Mouse (Mus musculus): ENCODE measurements around the gene 6330409D20Rik. TPM values are rescaled to one million over a fixed set of nuclear protein-coding genes. Genes with fewer than 3 reads are reported as not detected.
A peak's percentile ranks its signal among the peaks of the same experiment; 100 is the strongest.

Gene 6330409D20Rik
- polyA plus RNA-seq, 1 experiment from 2014 or later, result not detected

- peaks cover 2% of the 10 kb centered on the region; the same call in 1 of the 2 replicates for H3K4me1 ChIP-seq (ENCODE audit: control insufficient read depth, insufficient read depth, low read length)
- H3K9ac ChIP-seq (ENCODE audit: low read depth, low read length), result no peak overlapping the region
- H3K4me2 ChIP-seq (ENCODE audit: low read depth, low read length), result no peak overlapping the region
- ATAC-seq, result no peak
- H3K27me3 ChIP-seq (replicated peaks; ENCODE audit: control insufficient read depth, insufficient read depth, low read length), result no peaks in the 10 kb centered on the region
- no peaks in the 10 kb centered on the region for H3K9me3 ChIP-seq (ENCODE audit: control insufficient read depth, low read length)
- peaks cover 9% of the 10 kb centered on the region; the same call in 1 of the 2 replicates for H3K36me3 ChIP-seq (ENCODE audit: control insufficient read depth, insufficient read depth, low read length)
- WGBS, result 87% methylated on average over 14 of the region's 14 CpGs
- H3K4me3 ChIP-seq (ENCODE audit: low read length), result no peak overlapping the region
- no peak overlapping the region for H3K27ac ChIP-seq (ENCODE audit: low read length)
Measured at GRCm38 (mm10) chr2:32761361-32761760, 20.5 kb upstream of the 6330409D20Rik start.

- Histone ChIP-seq H3K4me2 (ENCODE audit: low read depth, low read length) (no peak overlapping the region), H3K9ac (ENCODE audit: low read depth, low read length) (no peak overlapping the region), H3K27me3 (replicated peaks; ENCODE audit: control insufficient read depth, insufficient read depth, low read length) (no peaks in the 10 kb centered on the region), H3K27ac (ENCODE audit: low read length) (no peak overlapping the region), H3K4me3 (ENCODE audit: low read length) (no peak overlapping the region), H3K9me3 (ENCODE audit: control insufficient read depth, low read length) (no peaks in the 10 kb centered on the region), H3K36me3 (ENCODE audit: control insufficient read depth, insufficient read depth, low read length) (peaks cover 9% of the 10 kb centered on the region; the same call in 1 of the 2 replicates), H3K4me1 (ENCODE audit: control insufficient read depth, insufficient read depth, low read length) (peaks cover 2% of the 10 kb centered on the region; the same call in 1 of the 2 replicates)
- ATAC-seq, result no peak
- WGBS, result 94% methylated on average over 2 of the region's 2 CpGs
Measured at GRCm38 (mm10) chr2:32759001-32759400, 18.2 kb upstream of the 6330409D20Rik start.

GRCm38 (mm10) chr2:32758503-32758902 is 17.7 kb upstream of the 6330409D20Rik start:
- Histone ChIP-seq H3K36me3 (ENCODE audit: control insufficient read depth, insufficient read depth, low read length) (peaks cover 9% of the 10 kb centered on the region; the same call in 1 of the 2 replicates), H3K4me3 (ENCODE audit: low read length) (no peak overlapping the region), H3K9ac (ENCODE audit: low read depth, low read length) (peak overlapping the region; percentile 2; the same call in 1 of the 2 replicates), H3K27ac (ENCODE audit: low read length) (no peak overlapping the region), H3K4me1 (ENCODE audit: control insufficient read depth, insufficient read depth, low read length) (peaks cover 2% of the 10 kb centered on the region; the same call in 1 of the 2 replicates), H3K9me3 (ENCODE audit: control insufficient read depth, low read length) (no peaks in the 10 kb centered on the region), H3K27me3 (replicated peaks; ENCODE audit: control insufficient read depth, insufficient read depth, low read length) (no peaks in the 10 kb centered on the region), H3K4me2 (ENCODE audit: low read depth, low read length) (no peak overlapping the region)
- 67% methylated on average over 8 of the region's 8 CpGs for WGBS
- ATAC-seq, result no peak

DNA sequence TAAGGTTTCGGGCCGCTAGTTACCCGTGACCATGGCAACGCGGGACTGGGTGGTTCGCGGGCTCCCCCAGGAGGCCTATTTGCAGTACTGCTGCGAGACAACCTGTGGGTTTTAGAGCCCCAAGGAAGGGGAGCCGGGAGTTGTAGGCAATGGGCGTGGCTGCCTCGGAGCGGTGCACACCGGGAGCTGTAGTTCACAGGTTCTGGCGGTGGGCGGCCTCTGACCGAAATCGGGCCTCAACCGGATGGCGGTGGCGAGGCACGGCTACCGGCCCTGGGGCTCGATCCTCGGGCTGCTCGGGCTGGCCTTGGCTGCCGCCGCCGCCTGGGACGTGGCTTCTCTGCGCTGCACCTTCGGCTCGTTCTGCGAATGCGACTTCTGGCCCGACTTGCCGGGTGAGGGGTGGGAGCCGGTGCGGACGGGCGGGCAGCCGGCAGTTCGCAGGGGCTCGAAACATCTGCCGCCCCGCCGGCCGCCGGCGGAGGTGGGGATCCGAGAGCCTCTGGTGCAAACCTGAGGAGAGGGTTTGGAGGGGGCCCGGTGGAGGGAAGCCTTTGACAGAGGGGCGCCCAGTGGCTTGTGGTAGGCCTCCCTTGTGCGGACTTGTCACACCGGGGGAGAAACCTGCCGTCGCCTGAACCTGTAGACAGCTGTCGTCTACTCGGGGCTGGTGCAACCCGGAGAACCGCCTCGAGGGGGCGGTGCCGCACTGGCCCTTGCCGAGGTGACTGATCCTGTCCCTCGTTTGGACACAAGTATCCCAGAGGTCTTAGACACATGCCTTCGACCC is 16.4 kb upstream of the 6330409D20Rik start, which contains the start of gene Tor2a:
Tor2a (plus strand) TSS at position 179 of the 790 bp plus-strand sequence.
- ATAC-seq, result peak; percentile 95
- Histone ChIP-seq H3K4me3 (ENCODE audit: low read length) (peak within 1 kb of the TSS; percentile 88), H3K27ac (ENCODE audit: low read length) (peak within 1 kb of the TSS; percentile 87), H3K4me2 (ENCODE audit: low read depth, low read length) (peak within 1 kb of the TSS; percentile 58), H3K9ac (ENCODE audit: low read depth, low read length) (peak within 1 kb of the TSS; percentile 91), H3K4me1 (ENCODE audit: control insufficient read depth, insufficient read depth, low read length) (peaks cover 2% of the 10 kb centered on the region; the same call in 1 of the 2 replicates), H3K36me3 (ENCODE audit: control insufficient read depth, insufficient read depth, low read length) (peaks cover 12% of the 10 kb centered on the region; the same call in 1 of the 2 replicates), H3K27me3 (replicated peaks; ENCODE audit: control insufficient read depth, insufficient read depth, low read length) (no peaks in the 10 kb centered on the region), H3K9me3 (ENCODE audit: control insufficient read depth, low read length) (no peaks in the 10 kb centered on the region)
- under 1% methylated on average over 66 of the region's 66 CpGs for WGBS

DNA sequence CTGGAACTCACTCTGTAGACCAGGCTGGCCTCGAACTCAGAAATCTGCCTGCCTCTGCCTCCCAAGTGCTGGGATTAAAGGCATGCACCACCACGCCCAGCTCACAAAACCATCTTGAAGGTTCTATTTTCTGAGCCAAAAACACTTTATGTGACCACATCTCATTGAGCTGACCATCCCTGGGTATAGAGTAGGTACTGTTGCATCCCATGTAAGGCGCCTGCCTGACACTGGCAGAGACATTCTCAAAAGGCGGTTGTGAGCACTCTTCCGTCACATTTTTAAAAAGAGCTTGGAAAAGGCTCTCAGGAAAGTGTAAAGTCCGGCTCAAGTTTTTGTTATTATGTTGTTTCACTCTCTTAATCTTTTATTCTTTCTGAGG is 15.8 kb upstream of the 6330409D20Rik start:
- no peaks in the 10 kb centered on the region for H3K27me3 ChIP-seq (replicated peaks; ENCODE audit: control insufficient read depth, insufficient read depth, low read length)
- H3K9ac ChIP-seq (ENCODE audit: low read depth, low read length), result no peak overlapping the region
- no peaks in the 10 kb centered on the region for H3K9me3 ChIP-seq (ENCODE audit: control insufficient read depth, low read length)
- H3K4me1 ChIP-seq (ENCODE audit: control insufficient read depth, insufficient read depth, low read length), result peaks cover 2% of the 10 kb centered on the region; the same call in 1 of the 2 replicates
- no peak overlapping the region for H3K4me3 ChIP-seq (ENCODE audit: low read length)
- peaks cover 11% of the 10 kb centered on the region; the same call in 1 of the 2 replicates for H3K36me3 ChIP-seq (ENCODE audit: control insufficient read depth, insufficient read depth, low read length)
- ATAC-seq, result peak; percentile 12; the same call in 1 of the 2 replicates
- H3K4me2 ChIP-seq (ENCODE audit: low read depth, low read length), result no peak overlapping the region
- WGBS, result 35% methylated on average over 6 of the region's 6 CpGs
- no peak overlapping the region for H3K27ac ChIP-seq (ENCODE audit: low read length)

GRCm38 (mm10) chr2:32752181-32752580 is 11.4 kb upstream of the 6330409D20Rik start:
- H3K9ac ChIP-seq (ENCODE audit: low read depth, low read length), result no peak overlapping the region
- H3K27ac ChIP-seq (ENCODE audit: low read length), result no peak overlapping the region
- peak overlapping the region; percentile 51 for H3K4me3 ChIP-seq (ENCODE audit: low read length)
- WGBS, result 70% methylated on average over 10 of the region's 10 CpGs
- ATAC-seq, result no peak
- peaks cover 7% of the 10 kb centered on the region; the same call in 1 of the 2 replicates for H3K4me1 ChIP-seq (ENCODE audit: control insufficient read depth, insufficient read depth, low read length)
- H3K4me2 ChIP-seq (ENCODE audit: low read depth, low read length), result peak overlapping the region; percentile 55
- H3K36me3 ChIP-seq (ENCODE audit: control insufficient read depth, insufficient read depth, low read length), result peaks cover 3% of the 10 kb centered on the region
- H3K27me3 ChIP-seq (replicated peaks; ENCODE audit: control insufficient read depth, insufficient read depth, low read length), result no peaks in the 10 kb centered on the region
- no peaks in the 10 kb centered on the region for H3K9me3 ChIP-seq (ENCODE audit: control insufficient read depth, low read length)

DNA sequence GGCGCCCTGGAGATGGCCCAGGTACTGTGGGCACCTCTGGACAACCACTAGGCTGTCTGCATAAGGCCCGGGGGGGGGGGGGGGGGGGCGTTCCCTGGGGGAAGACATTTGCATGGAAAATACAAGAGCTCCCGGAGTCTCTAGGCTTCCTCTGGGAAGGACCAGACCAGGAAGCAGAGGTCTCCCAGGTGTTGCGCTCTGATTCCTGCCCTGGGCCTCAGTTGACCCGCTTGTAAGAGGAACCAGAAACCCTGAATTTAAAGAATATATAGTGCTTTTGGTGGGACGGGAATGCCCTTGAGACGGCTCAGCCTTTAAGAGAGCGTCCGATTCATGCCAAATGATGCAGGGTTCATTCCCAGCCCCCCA is 10.8 kb upstream of the 6330409D20Rik start:
- ATAC-seq, result peak; percentile 59
- H3K9me3 ChIP-seq (ENCODE audit: control insufficient read depth, low read length), result no peaks in the 10 kb centered on the region
- no peaks in the 10 kb centered on the region for H3K27me3 ChIP-seq (replicated peaks; ENCODE audit: control insufficient read depth, insufficient read depth, low read length)
- WGBS, result 31% methylated on average over 9 of the region's 10 CpGs
- peak overlapping the region; percentile 57 for H3K9ac ChIP-seq (ENCODE audit: low read depth, low read length)
- peak overlapping the region; percentile 63 for H3K27ac ChIP-seq (ENCODE audit: low read length)
- H3K4me3 ChIP-seq (ENCODE audit: low read length), result peak overlapping the region; percentile 51
- H3K4me1 ChIP-seq (ENCODE audit: control insufficient read depth, insufficient read depth, low read length), result peaks cover 7% of the 10 kb centered on the region; the same call in 1 of the 2 replicates
- peak overlapping the region; percentile 55 for H3K4me2 ChIP-seq (ENCODE audit: low read depth, low read length)
- H3K36me3 ChIP-seq (ENCODE audit: control insufficient read depth, insufficient read depth, low read length), result peaks cover 3% of the 10 kb centered on the region

DNA sequence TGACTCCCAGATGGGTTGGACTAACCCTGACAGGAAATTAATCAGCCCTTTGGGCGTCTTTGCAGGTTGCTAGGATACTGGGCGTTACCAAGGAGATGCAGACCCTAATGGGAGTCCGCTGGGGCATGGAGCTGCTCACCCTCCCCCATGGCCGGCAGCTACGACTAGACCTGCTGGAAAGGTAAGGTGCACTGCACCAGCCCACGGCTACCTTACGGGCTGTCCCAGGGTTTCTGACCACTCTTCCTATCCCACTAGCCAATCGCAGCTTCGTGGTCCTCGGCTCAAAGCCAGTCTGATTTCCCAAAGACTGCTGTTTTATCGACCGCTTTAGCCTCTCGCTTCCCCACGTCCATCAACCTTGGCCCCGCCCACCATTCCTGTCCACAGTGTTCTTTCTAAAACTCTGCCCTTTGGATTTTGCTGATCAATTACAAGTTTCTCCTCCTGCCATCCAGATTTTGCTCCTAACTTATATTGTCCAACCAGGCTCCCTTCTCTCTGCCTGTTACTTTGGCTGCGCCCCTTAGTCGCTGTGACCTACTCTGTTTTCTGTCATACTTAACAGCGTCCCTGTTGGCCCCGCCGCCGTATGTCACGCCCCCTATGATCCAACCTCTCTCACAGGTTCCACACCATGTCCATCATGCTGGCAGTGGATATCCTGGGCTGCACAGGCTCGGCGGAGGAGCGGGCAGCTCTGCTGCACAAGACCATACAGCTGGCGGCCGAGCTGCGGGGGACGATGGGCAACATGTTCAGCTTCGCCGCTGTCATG is 10.3 kb upstream of the 6330409D20Rik start:
- Histone ChIP-seq H3K4me1 (ENCODE audit: control insufficient read depth, insufficient read depth, low read length) (peaks cover 7% of the 10 kb centered on the region; the same call in 1 of the 2 replicates), H3K27me3 (replicated peaks; ENCODE audit: control insufficient read depth, insufficient read depth, low read length) (no peaks in the 10 kb centered on the region), H3K9me3 (ENCODE audit: control insufficient read depth, low read length) (no peaks in the 10 kb centered on the region), H3K4me3 (ENCODE audit: low read length) (peak overlapping the region; percentile 51), H3K9ac (ENCODE audit: low read depth, low read length) (peak overlapping the region; percentile 57), H3K36me3 (ENCODE audit: control insufficient read depth, insufficient read depth, low read length) (peaks cover 3% of the 10 kb centered on the region), H3K4me2 (ENCODE audit: low read depth, low read length) (peak overlapping the region; percentile 55), H3K27ac (ENCODE audit: low read length) (peak overlapping the region; percentile 63)
- peak; percentile 94 for ATAC-seq
- WGBS, result 16% methylated on average over 31 of the region's 31 CpGs

DNA sequence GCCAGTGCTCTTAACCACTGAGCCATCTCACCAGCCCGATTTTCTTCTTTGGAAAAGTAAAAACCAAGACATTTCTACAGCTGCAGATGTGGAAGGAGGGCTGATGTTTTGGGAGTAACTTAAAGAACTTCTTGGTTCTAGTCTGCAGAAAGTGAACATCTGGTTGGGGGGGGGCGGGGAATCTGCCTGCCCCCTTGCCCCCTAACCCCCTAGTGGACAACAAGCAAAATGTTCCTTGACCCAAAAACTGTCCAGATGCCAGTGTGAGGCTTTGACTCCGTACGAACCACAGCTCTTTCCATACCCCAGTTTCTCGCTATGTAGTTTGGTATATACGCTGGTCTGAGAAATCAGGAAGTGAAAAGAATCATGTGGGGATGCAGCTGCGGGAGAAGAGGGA is 9.4 kb upstream of the 6330409D20Rik start:
- 72% methylated on average over 7 of the region's 7 CpGs for WGBS
- peaks cover 3% of the 10 kb centered on the region for H3K36me3 ChIP-seq (ENCODE audit: control insufficient read depth, insufficient read depth, low read length)

More for the DNA sequence above, 9.4 kb upstream of the 6330409D20Rik start:
- no peaks in the 10 kb centered on the region for H3K27me3 ChIP-seq (replicated peaks; ENCODE audit: control insufficient read depth, insufficient read depth, low read length)
- H3K9me3 ChIP-seq (ENCODE audit: control insufficient read depth, low read length), result no peaks in the 10 kb centered on the region
- H3K9ac ChIP-seq (ENCODE audit: low read depth, low read length), result no peak overlapping the region
- no peak overlapping the region for H3K27ac ChIP-seq (ENCODE audit: low read length)
- H3K4me3 ChIP-seq (ENCODE audit: low read length), result no peak overlapping the region
- no peak for ATAC-seq
- H3K4me2 ChIP-seq (ENCODE audit: low read depth, low read length), result no peak overlapping the region
- peaks cover 7% of the 10 kb centered on the region; the same call in 1 of the 2 replicates for H3K4me1 ChIP-seq (ENCODE audit: control insufficient read depth, insufficient read depth, low read length)
